Mouse (Mus musculus) small intestine, adult 2 months (tissue): ENCODE results near the gene Ctu1.

Experiments
- CTCF ChIP-seq: fragments of 200-500 bp; IDR thresholded peaks from 2 replicates; pipeline ENCODE4 v1.5.1; 2012; ENCODE audit warnings: low read depth, mild to moderate bottlenecking, control low read depth, inconsistent platforms, low read length, moderate library complexity, mixed read lengths; ENCODE audit not compliant: insufficient replicate concordance, insufficient read length; ENCODE audit errors: extremely low read depth
- POLR2A ChIP-seq: fragments of 200-500 bp; IDR thresholded peaks from 2 replicates; pipeline ENCODE4 v1.6.1; 2012; ENCODE audit warnings: low read depth, mild to moderate bottlenecking, control low read depth, inconsistent platforms, low read length, moderate library complexity

DNA sequence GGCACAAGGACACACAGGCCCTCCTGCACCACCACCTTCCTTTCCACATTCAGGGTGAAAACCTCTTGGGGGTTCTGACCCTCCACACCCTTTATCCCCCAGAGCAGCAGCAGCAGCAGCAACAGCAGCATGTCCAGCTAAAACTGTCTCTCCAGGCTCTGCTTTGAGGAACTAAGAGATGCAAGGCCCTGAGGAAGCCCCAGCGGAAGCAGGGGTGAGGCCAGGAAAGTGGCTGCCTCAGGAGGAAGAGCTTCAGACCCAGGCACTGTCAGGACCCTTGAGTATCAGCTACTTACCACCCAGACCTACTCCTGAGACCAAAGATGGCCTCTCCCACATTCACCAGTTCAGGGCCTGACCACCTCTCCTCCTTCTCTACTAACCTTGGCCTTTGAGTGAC lies 11.8 kb upstream of the Ctu1 start, which contains the start of gene Siglece:
- TF ChIP-seq CTCF (no peak), POLR2A (no peak)
